Mouse (Mus musculus) brain, embryonic 14.5 days (tissue): ENCODE results near the gene Jtb. TPM values are rescaled to one million over a fixed set of nuclear protein-coding genes. Genes with fewer than 3 reads are reported as not detected.

Experiments used
- DNase-seq: peaks from one replicate; pipeline ENCODE4 v3.0.0-alpha.2; 2011; ENCODE audit warnings: low read depth
- CTCF ChIP-seq: fragments of 200-500 bp; IDR thresholded peaks from 2 replicates; pipeline ENCODE4 v1.5.1; 2012; ENCODE audit warnings: inconsistent platforms, mild to moderate bottlenecking, moderate library complexity, borderline replicate concordance; ENCODE audit not compliant: insufficient read depth, insufficient read length; ENCODE audit errors: extremely low read depth
- POLR2A ChIP-seq: fragments of 200-500 bp; IDR thresholded peaks from 2 replicates; pipeline ENCODE4 v1.6.1; 2012; ENCODE audit warnings: mild to moderate bottlenecking, inconsistent platforms, borderline replicate concordance; ENCODE audit not compliant: poor library complexity, insufficient read depth, insufficient read length, severe bottlenecking; ENCODE audit errors: extremely low read depth
- polyA plus RNA-seq: library from polyadenylated mRNA; depleted of rRNA; stranded (reverse); fragments of >200 nt; gene quantifications from 2 replicates; pipeline ENCODE4 v1.2.3, GENCODE M21; 2012

Gene Jtb
- polyA plus RNA-seq, 1 experiment = 48.4 TPM

- no peak for TF ChIP-seq CTCF
- peak; percentile 89 for TF ChIP-seq POLR2A
- peak; percentile 100 for DNase-seq
These were observed 22.4 kb downstream of the Jtb start, which contains the start of gene Crtc2 for GRCm38 (mm10) chr3:90253653-90254418. Gene Crtc2, plus strand, starts transcription at chr3:90254163.

- TF ChIP-seq CTCF (no peak), POLR2A (no peak)
- no peak for DNase-seq
These were observed 23.2 kb downstream of the Jtb start for GRCm38 (mm10) chr3:90254419-90255193.

- TF ChIP-seq CTCF (no peak), POLR2A (no peak)
- DNase-seq = no peak
These were observed 23.8 kb downstream of the Jtb start for GRCm38 (mm10) chr3:90255194-90255565.

GRCm38 (mm10) chr3:90255784-90256353, 24.5 kb downstream of the Jtb start:
- no peak for DNase-seq
- no peak for TF ChIP-seq POLR2A
- TF ChIP-seq CTCF = no peak

- no peak for DNase-seq
These were observed 25.5 kb downstream of the Jtb start for GRCm38 (mm10) chr3:90256731-90257530.

GRCm38 (mm10) chr3:90258521-90258920, 27.1 kb downstream of the Jtb start:
- DNase-seq = no peak
- TF ChIP-seq POLR2A (no peak), CTCF (no peak)

More at GRCm38 (mm10) chr3:90256731-90257530, 25.5 kb downstream of the Jtb start:
- TF ChIP-seq CTCF (no peak), POLR2A (no peak)

GRCm38 (mm10) chr3:90263121-90263771, 31.8 kb downstream of the Jtb start:
- no peak for TF ChIP-seq POLR2A
- TF ChIP-seq CTCF = no peak
- no peak for DNase-seq

DNA sequence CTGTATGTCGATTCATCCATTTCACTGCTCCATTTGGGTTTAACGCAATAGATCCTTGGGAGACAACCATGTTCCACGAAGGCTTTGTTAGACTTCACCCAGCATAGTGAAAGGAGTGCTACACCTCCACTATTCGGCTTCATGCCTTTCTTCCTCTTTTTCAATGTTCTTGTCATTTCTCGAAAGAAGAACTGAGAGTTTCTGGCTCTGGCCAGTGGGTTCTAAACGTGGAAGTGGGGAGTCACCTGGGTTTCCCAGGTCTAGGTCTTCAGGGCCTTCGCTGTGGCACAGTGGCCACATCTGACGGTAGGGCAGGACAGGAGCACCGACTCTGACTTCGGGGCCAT, 33.3 kb downstream of the Jtb start:
- TF ChIP-seq POLR2A = no peak
- TF ChIP-seq CTCF = no peak
- DNase-seq = no peak

DNA sequence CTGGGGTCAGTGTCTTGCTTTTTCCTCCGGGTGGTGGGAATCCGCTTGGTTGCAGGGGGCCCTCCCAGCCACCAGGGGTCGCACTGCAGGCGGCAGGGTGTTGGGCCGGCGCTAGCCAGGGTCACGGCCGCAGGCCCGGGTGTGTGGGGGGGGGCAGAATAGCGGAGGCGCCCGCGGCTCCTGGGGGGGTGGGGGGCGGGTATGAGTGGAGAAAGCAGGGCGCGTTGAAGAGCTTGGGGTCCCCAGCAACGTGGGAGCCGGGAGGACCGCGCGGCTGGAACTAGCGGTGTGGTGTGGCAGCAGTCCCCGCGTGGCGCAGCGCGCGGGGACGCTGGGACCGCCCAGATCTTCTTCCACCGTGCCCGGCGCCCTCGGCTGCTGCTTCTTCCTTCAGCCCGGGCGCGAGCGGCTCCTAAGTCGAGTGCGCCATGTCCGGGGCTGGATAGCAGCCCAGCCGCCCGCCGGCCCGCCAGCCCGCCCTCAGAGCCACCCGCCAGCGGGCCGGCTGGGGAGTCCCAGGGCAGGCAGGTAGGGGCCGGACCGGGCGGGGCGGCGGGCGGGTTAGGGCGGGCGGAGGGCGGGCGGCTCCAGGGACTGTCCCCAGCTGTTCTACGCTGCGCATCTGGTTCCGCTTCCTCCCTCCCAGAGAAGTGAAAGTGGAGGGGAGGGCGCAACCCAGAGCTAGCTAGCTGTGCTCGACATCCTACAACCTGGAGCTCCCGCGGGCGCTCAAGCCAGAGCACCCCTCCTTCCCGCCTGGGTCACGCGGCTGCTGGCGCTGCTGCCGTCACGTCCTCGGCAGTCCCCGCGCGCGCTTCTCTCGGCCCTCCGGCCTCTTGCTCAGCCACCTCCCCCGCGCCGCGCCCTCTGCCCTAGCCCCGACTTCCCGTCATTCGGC, 33.9 kb downstream of the Jtb start, which contains the start of gene Dennd4b:
Dennd4b (plus strand) TSS at position 152 of the 898 bp plus-strand sequence.
- peak; percentile 87 for DNase-seq
- TF ChIP-seq CTCF (peak; percentile 93), POLR2A (peak; percentile 43; the same call in 1 of the 2 replicates)

GRCm38 (mm10) chr3:90265932-90266741, 34.7 kb downstream of the Jtb start:
- no peak for DNase-seq
- no peak for TF ChIP-seq CTCF
- no peak for TF ChIP-seq POLR2A
